Mouse (Mus musculus): ENCODE data around the gene Acsl5. TPM values are rescaled to one million over a fixed set of nuclear protein-coding genes. Genes with fewer than 3 reads are reported as not detected.

The Acsl5 gene
- total RNA-seq, 1 experiment: 17.1 TPM

DNA sequence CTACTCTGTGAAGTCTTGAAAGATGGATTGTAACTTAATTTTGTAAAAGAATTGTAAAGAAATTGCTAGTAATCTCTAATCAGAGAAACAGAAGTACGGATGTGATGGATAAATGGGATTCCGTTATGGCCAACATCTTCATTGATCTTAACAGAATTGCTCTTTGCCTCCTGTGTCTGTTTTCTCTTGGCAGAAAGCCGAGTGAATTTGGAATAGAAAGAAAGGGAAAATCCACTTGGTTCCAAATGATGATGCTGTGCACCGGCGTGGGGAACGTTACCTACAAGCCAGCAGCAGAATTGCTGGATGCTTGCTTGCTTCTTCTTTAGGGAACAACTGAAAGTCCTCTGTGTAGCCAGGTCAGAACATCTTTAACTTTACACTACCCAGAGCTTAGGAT, 88.8 kb downstream of the Acsl5 start:
- TF ChIP-seq ZC3H11A (IDR thresholded peaks at IDR 0.05; ENCODE audit: borderline replicate concordance, low read depth, low read length) (no peak), MAFK (IDR thresholded peaks at IDR 0.05; ENCODE audit: insufficient read depth, low read depth, low read length) (no peak), CHD2 (IDR thresholded peaks at IDR 0.05; ENCODE audit: low read depth, low read length) (no peak), HCFC1 (IDR thresholded peaks at IDR 0.05; ENCODE audit: borderline replicate concordance, insufficient read depth, low read length) (no peak), ZNF384 (IDR thresholded peaks at IDR 0.05; ENCODE audit: low read depth, low read length) (no peak)
- H3K9me3 ChIP-seq (ENCODE audit: control insufficient read depth, insufficient read depth, low read depth, low read length): no peaks in the 10 kb centered on the region
- H3K4me1 ChIP-seq (ENCODE audit: control insufficient read depth in 2 of 2, insufficient read depth in 2 of 2, low read length in 2 of 2, poor library complexity in 1 of 2): no peaks in the 10 kb centered on the region
- peaks cover 2% of the 10 kb centered on the region; the same call in 1 of the 2 replicates for H3K36me3 ChIP-seq (ENCODE audit: control insufficient read depth, insufficient read depth, low read length, poor library complexity, severe bottlenecking)
- in situ Hi-C loops (cut with MboI; ENCODE audit: low sequenced_read_pairs in 2 of 2, unreplicated experiment in 2 of 2): no loop called here
- no peak for DNase-seq (ENCODE audit: low read depth, low spot score)
- no peak overlapping the region for H3K4me3 ChIP-seq (ENCODE audit: insufficient read depth in 1 of 2, low read depth in 1 of 2, low read length in 2 of 2, poor library complexity in 1 of 2, severe bottlenecking in 1 of 2)
- no peak overlapping the region for H3K9ac ChIP-seq (ENCODE audit: insufficient read depth, low read depth, low read length, poor library complexity, severe bottlenecking)
- H3K27ac ChIP-seq (ENCODE audit: insufficient read depth, low read depth, low read length, poor library complexity, severe bottlenecking): no peak overlapping the region

DNA sequence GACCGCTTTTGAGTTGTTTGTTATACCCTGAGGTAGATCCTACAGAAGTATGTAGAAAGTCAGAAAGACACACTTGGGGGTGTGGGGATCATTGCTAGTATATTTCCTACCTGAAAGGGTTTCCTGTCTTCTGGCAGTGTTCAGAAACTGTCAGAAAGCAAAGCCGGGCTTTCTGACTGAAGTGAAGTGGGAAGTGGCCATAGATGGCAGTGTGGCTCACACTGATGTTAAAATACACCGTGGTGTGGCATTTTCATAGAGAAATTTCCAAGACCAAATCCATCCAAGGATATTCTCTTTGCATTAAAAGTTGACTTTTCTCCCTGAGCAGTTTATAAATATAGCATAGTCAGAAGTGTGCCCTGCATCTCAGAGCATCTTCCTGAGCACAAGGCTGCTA, 89.6 kb downstream of the Acsl5 start:
- TF ChIP-seq MAFK (IDR thresholded peaks at IDR 0.05; ENCODE audit: insufficient read depth, low read depth, low read length): no peak
- TF ChIP-seq CHD2 (IDR thresholded peaks at IDR 0.05; ENCODE audit: low read depth, low read length): no peak
- no peak for TF ChIP-seq HCFC1 (IDR thresholded peaks at IDR 0.05; ENCODE audit: borderline replicate concordance, insufficient read depth, low read length)
- no peak for TF ChIP-seq ZC3H11A (IDR thresholded peaks at IDR 0.05; ENCODE audit: borderline replicate concordance, low read depth, low read length)
- TF ChIP-seq ZNF384 (IDR thresholded peaks at IDR 0.05; ENCODE audit: low read depth, low read length): no peak
- in situ Hi-C loops (cut with MboI; ENCODE audit: low sequenced_read_pairs in 2 of 2, unreplicated experiment in 2 of 2): no loop called here
- H3K4me1 ChIP-seq (ENCODE audit: control insufficient read depth in 2 of 2, insufficient read depth in 2 of 2, low read length in 2 of 2, poor library complexity in 1 of 2): no peaks in the 10 kb centered on the region
- H3K36me3 ChIP-seq (ENCODE audit: control insufficient read depth, insufficient read depth, low read length, poor library complexity, severe bottlenecking): peaks cover 2% of the 10 kb centered on the region; the same call in 1 of the 2 replicates
- H3K4me3 ChIP-seq (ENCODE audit: insufficient read depth in 1 of 2, low read depth in 1 of 2, low read length in 2 of 2, poor library complexity in 1 of 2, severe bottlenecking in 1 of 2): no peak overlapping the region
- no peak overlapping the region for H3K27ac ChIP-seq (ENCODE audit: insufficient read depth, low read depth, low read length, poor library complexity, severe bottlenecking)
- no peak overlapping the region for H3K9ac ChIP-seq (ENCODE audit: insufficient read depth, low read depth, low read length, poor library complexity, severe bottlenecking)
- DNase-seq (ENCODE audit: low read depth, low spot score): no peak
- H3K9me3 ChIP-seq (ENCODE audit: control insufficient read depth, insufficient read depth, low read depth, low read length): no peaks in the 10 kb centered on the region

DNA sequence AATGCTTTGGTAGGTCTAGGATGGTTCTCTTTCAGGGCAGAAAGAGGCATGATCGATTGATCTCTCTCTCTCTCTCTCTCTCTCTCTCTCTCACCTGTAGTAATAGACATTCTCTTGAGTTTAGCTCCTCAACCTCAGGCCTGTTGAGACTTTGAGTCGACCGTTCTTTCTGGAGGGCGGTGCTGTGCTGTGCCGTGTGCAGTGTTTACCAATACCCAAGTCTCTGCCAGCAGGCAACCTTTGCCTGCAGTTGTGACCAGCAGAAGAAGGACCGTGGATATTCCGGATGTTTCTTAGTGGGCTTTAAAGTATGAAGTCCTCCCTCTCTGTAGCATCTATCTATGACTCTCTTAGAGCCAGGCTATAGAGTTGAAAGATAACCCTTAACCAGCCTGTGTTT, 90.7 kb downstream of the Acsl5 start:
- DNase-seq (ENCODE audit: low read depth, low spot score): no peak

DNA sequence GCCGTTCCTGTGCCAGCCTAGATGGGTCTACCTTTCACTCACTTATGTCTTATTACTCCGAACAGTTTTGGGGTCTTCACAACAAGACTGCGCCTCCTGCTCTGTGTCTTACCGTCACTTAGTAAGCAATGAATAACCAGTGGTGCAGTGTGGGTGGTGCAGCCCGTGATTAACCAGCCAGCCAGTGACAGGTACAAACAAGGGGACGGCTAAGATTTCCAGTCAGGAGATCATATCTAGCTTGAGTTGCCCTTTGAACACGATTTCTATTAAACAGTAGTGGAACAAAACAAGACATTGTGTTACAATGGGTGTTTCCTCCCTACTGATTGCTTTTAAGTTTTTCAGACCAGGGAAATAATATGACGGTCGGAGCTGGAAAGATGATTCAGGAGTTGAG, 91.5 kb downstream of the Acsl5 start:
- no peak overlapping the region for H3K4me3 ChIP-seq (ENCODE audit: insufficient read depth in 1 of 2, low read depth in 1 of 2, low read length in 2 of 2, poor library complexity in 1 of 2, severe bottlenecking in 1 of 2)
- no peaks in the 10 kb centered on the region; the same call in 1 of the 2 replicates for H3K36me3 ChIP-seq (ENCODE audit: control insufficient read depth, insufficient read depth, low read length, poor library complexity, severe bottlenecking)
- H3K27ac ChIP-seq (ENCODE audit: insufficient read depth, low read depth, low read length, poor library complexity, severe bottlenecking): no peak overlapping the region
- in situ Hi-C loops (cut with MboI; ENCODE audit: low sequenced_read_pairs in 2 of 2, unreplicated experiment in 2 of 2): no loop called here
- DNase-seq (ENCODE audit: low read depth, low spot score): no peak
- no peaks in the 10 kb centered on the region for H3K4me1 ChIP-seq (ENCODE audit: control insufficient read depth in 2 of 2, insufficient read depth in 2 of 2, low read length in 2 of 2, poor library complexity in 1 of 2)
- H3K9ac ChIP-seq (ENCODE audit: insufficient read depth, low read depth, low read length, poor library complexity, severe bottlenecking): no peak overlapping the region
- H3K9me3 ChIP-seq (ENCODE audit: control insufficient read depth, insufficient read depth, low read depth, low read length): no peaks in the 10 kb centered on the region
- TF ChIP-seq HCFC1 (IDR thresholded peaks at IDR 0.05; ENCODE audit: borderline replicate concordance, insufficient read depth, low read length) (no peak), ZNF384 (IDR thresholded peaks at IDR 0.05; ENCODE audit: low read depth, low read length) (no peak), MAFK (IDR thresholded peaks at IDR 0.05; ENCODE audit: insufficient read depth, low read depth, low read length) (no peak), CHD2 (IDR thresholded peaks at IDR 0.05; ENCODE audit: low read depth, low read length) (no peak), ZC3H11A (IDR thresholded peaks at IDR 0.05; ENCODE audit: borderline replicate concordance, low read depth, low read length) (no peak)

More for the DNA sequence above, 90.7 kb downstream of the Acsl5 start:
- Histone ChIP-seq H3K9ac (ENCODE audit: insufficient read depth, low read depth, low read length, poor library complexity, severe bottlenecking) (no peak overlapping the region), H3K27ac (ENCODE audit: insufficient read depth, low read depth, low read length, poor library complexity, severe bottlenecking) (no peak overlapping the region), H3K4me1 (ENCODE audit: control insufficient read depth in 2 of 2, insufficient read depth in 2 of 2, low read length in 2 of 2, poor library complexity in 1 of 2) (no peaks in the 10 kb centered on the region), H3K9me3 (ENCODE audit: control insufficient read depth, insufficient read depth, low read depth, low read length) (no peaks in the 10 kb centered on the region), H3K4me3 (ENCODE audit: insufficient read depth in 1 of 2, low read depth in 1 of 2, low read length in 2 of 2, poor library complexity in 1 of 2, severe bottlenecking in 1 of 2) (no peak overlapping the region), H3K36me3 (ENCODE audit: control insufficient read depth, insufficient read depth, low read length, poor library complexity, severe bottlenecking) (no peaks in the 10 kb centered on the region; the same call in 1 of the 2 replicates)
- TF ChIP-seq MAFK (IDR thresholded peaks at IDR 0.05; ENCODE audit: insufficient read depth, low read depth, low read length): no peak
- TF ChIP-seq ZNF384 (IDR thresholded peaks at IDR 0.05; ENCODE audit: low read depth, low read length): no peak
- TF ChIP-seq HCFC1 (IDR thresholded peaks at IDR 0.05; ENCODE audit: borderline replicate concordance, insufficient read depth, low read length): no peak
- no peak for TF ChIP-seq CHD2 (IDR thresholded peaks at IDR 0.05; ENCODE audit: low read depth, low read length)
- in situ Hi-C loops (cut with MboI; ENCODE audit: low sequenced_read_pairs in 2 of 2, unreplicated experiment in 2 of 2): no loop called here

Other genes with a start within 250 kb of the Acsl5 start
- 16.6 and 27.4 TPM in 2 replicates for gene Gpam, start 124.7 kb upstream of the Acsl5 start, total RNA-seq (2012; rRNA removed)
- not detected in 2 replicates for gene Tectb, start 71.2 kb upstream of the Acsl5 start, total RNA-seq (2012; rRNA removed)
- gene Gucy2g, start 10.7 kb upstream of the Acsl5 start, total RNA-seq (2012; rRNA removed): 0.09 and 0.21 TPM in 2 replicates
- gene Zdhhc6, start 64.1 kb downstream of the Acsl5 start, total RNA-seq (2012; rRNA removed): 56.8 and 64.3 TPM in 2 replicates
- 13.3 and 14.9 TPM in 2 replicates for gene Vti1a, start 64.4 kb downstream of the Acsl5 start, total RNA-seq (2012; rRNA removed)